Mouse (Mus musculus) olfactory bulb, adult 2 months (tissue): ENCODE measurements around the gene Plcb1. TPM values are rescaled to one million over a fixed set of nuclear protein-coding genes. Genes with fewer than 3 reads are reported as not detected.
"Not testable (repeated sequence)": the region's sequence is repeated elsewhere in the genome, so short reads cannot be mapped to it uniquely, and the experiment has no call there.

Experiments used
- H3K27ac ChIP-seq: fragments of 200-500 bp; 2 replicates; pipeline ENCODE4 v1.5.1; 2012; ENCODE audit warnings: low read depth, low read length; ENCODE audit not compliant: insufficient read depth
- H3K4me1 ChIP-seq: fragments of 200-500 bp; 2 replicates; pipeline ENCODE4 v1.6.1; 2012; ENCODE audit warnings: low read length; ENCODE audit not compliant: control insufficient read depth, insufficient read depth
- H3K4me3 ChIP-seq: fragments of 200-500 bp; 2 replicates; pipeline ENCODE4 v1.5.1; 2012; ENCODE audit warnings: mild to moderate bottlenecking, low read depth, low read length, moderate library complexity; ENCODE audit not compliant: insufficient read depth
- CTCF ChIP-seq: fragments of 200-500 bp; IDR thresholded peaks from 2 replicates; pipeline ENCODE4 v1.5.1; 2012; ENCODE audit warnings: low read depth, mild to moderate bottlenecking, low read length, moderate library complexity; ENCODE audit not compliant: insufficient read depth
- POLR2A ChIP-seq: fragments of 200-500 bp; IDR thresholded peaks from 2 replicates; pipeline ENCODE4 v1.6.1; 2012; ENCODE audit warnings: mild to moderate bottlenecking, low read depth, low read length, moderate library complexity; ENCODE audit not compliant: insufficient read depth
- WGBS: fragments of 180-500 bp; shearing (Covaris S2); methylation state at CpG from one replicate; pipeline ENCODE4 v1.1.7; 2018; 5-methylcytosine and 5-hydroxymethylcytosine counted together
- polyA plus RNA-seq: library from polyadenylated mRNA; stranded (reverse); fragments of >200 nt; gene quantifications from 2 replicates; pipeline ENCODE4 v1.2.4, GENCODE M21; 2012; ENCODE audit warnings: low replicate concordance; ENCODE audit not compliant: missing spikeins, insufficient read depth, insufficient read length

Gene Plcb1
- polyA plus RNA-seq, 1 experiment, result 72.1 TPM

- TF ChIP-seq POLR2A (no peak), CTCF (no peak)
- Histone ChIP-seq H3K4me3 (no peak overlapping the region), H3K27ac (no peak overlapping the region), H3K4me1 (no peaks in the 10 kb centered on the region)
- 8% methylated on average over 14 of the region's 14 CpGs for WGBS
Observed at GRCm38 (mm10) chr2:135329782-135330545, 544.1 kb downstream of the Plcb1 start.

- Histone ChIP-seq H3K4me1 (no peaks in the 10 kb centered on the region), H3K27ac (no peak overlapping the region), H3K4me3 (no peak overlapping the region)
- TF ChIP-seq POLR2A (no peak), CTCF (no peak)
- 93% methylated on average over 1 of the region's 1 CpGs for WGBS
Observed at GRCm38 (mm10) chr2:135331868-135332267, 546.0 kb downstream of the Plcb1 start.

- H3K4me3 ChIP-seq, result no peak overlapping the region
- no peak for TF ChIP-seq POLR2A
- WGBS, result 43% methylated on average over 1 of the region's 1 CpGs
- no peak overlapping the region for H3K27ac ChIP-seq
- peaks cover 3% of the 10 kb centered on the region; the same call in 1 of the 2 replicates for H3K4me1 ChIP-seq
Observed at GRCm38 (mm10) chr2:135356311-135356710, 570.4 kb downstream of the Plcb1 start.

- peaks cover 3% of the 10 kb centered on the region; the same call in 1 of the 2 replicates for H3K4me1 ChIP-seq
- TF ChIP-seq CTCF (no peak), POLR2A (no peak)
- H3K27ac ChIP-seq, result no peak overlapping the region
- no peak overlapping the region for H3K4me3 ChIP-seq
- WGBS, result 2% methylated on average over 1 of the region's 1 CpGs
Observed at GRCm38 (mm10) chr2:135361798-135362197, 575.9 kb downstream of the Plcb1 start.

GRCm38 (mm10) chr2:135362948-135363347, 577.1 kb downstream of the Plcb1 start:
- TF ChIP-seq CTCF, result no peak
- TF ChIP-seq POLR2A, result no peak
- Histone ChIP-seq H3K4me3 (no peak overlapping the region), H3K27ac (no peak overlapping the region), H3K4me1 (no peaks in the 10 kb centered on the region)
- 93% methylated on average over 5 of the region's 5 CpGs for WGBS

GRCm38 (mm10) chr2:135370259-135370835, 584.5 kb downstream of the Plcb1 start:
- 72% methylated on average over 10 of the region's 10 CpGs for WGBS
- H3K4me1 ChIP-seq, result no peaks in the 10 kb centered on the region
- no peak for TF ChIP-seq CTCF
- TF ChIP-seq POLR2A, result no peak
- no peak overlapping the region for H3K4me3 ChIP-seq
- H3K27ac ChIP-seq, result no peak overlapping the region

GRCm38 (mm10) chr2:135380796-135381195, 594.9 kb downstream of the Plcb1 start:
- WGBS, result 49% methylated on average over 7 of the region's 7 CpGs
- not testable (repeated sequence) for H3K4me3 ChIP-seq, H3K27ac ChIP-seq

GRCm38 (mm10) chr2:135381396-135381795, 595.5 kb downstream of the Plcb1 start:
- WGBS, result 85% methylated on average over 1 of the region's 1 CpGs
- no peak overlapping the region for H3K27ac ChIP-seq
- H3K4me1 ChIP-seq, result no peaks in the 10 kb centered on the region
- no peak overlapping the region for H3K4me3 ChIP-seq
- TF ChIP-seq POLR2A (no peak), CTCF (no peak)

More at GRCm38 (mm10) chr2:135380796-135381195, 594.9 kb downstream of the Plcb1 start:
- not testable (repeated sequence) for H3K4me1 ChIP-seq

GRCm38 (mm10) chr2:135387990-135388389, 602.1 kb downstream of the Plcb1 start:
- WGBS, result 56% methylated on average over 9 of the region's 9 CpGs
- TF ChIP-seq CTCF (no peak), POLR2A (no peak)
- Histone ChIP-seq H3K4me3 (no peak overlapping the region), H3K27ac (no peak overlapping the region), H3K4me1 (no peaks in the 10 kb centered on the region)
